Mouse (Mus musculus) hindbrain, postnatal 0 days (tissue): Measurements from ENCODE around the gene Supt5. TPM values are rescaled to one million over a fixed set of nuclear protein-coding genes. Genes with fewer than 3 reads are reported as not detected.
A peak's percentile ranks its signal among the peaks of the same experiment; 100 is the strongest.

Experiments
- ATAC-seq: fragments of 200-750 bp; cut with Nextera tagmentation; 2 replicates; pipeline ENCODE4 v1.8.0; 2017; ENCODE audit warnings: mild to moderate bottlenecking, moderate TSS enrichment, moderate library complexity
- DNase-seq: peaks from one replicate; pipeline ENCODE4 v3.0.0-alpha.2; 2015; ENCODE audit warnings: low spot score
- H3K27ac ChIP-seq: fragments of 300-500 bp; sonication (generic); 2 replicates; pipeline ENCODE4 v1.5.1; 2014; ENCODE audit warnings: mild to moderate bottlenecking
- H3K27me3 ChIP-seq: fragments of 300-500 bp; sonication (generic); 2 replicates; pipeline ENCODE4 v1.6.1; 2014; ENCODE audit warnings: low read length, mixed read lengths; ENCODE audit not compliant: insufficient read depth
- H3K36me3 ChIP-seq: fragments of 300-500 bp; sonication (generic); 2 replicates; pipeline ENCODE4 v1.6.1; 2014; ENCODE audit warnings: low read length, mixed read lengths; ENCODE audit not compliant: insufficient read depth
- H3K4me1 ChIP-seq: fragments of 300-500 bp; sonication (generic); 2 replicates; pipeline ENCODE4 v1.6.1; 2014; ENCODE audit warnings: antibody characterized with exemption, low read length, mixed read lengths; ENCODE audit not compliant: insufficient read depth
- H3K4me2 ChIP-seq: fragments of 300-500 bp; sonication (generic); 2 replicates; pipeline ENCODE4 v1.6.1; 2014; ENCODE audit warnings: low read depth, mild to moderate bottlenecking, low read length, moderate library complexity, mixed read lengths
- H3K4me3 ChIP-seq: fragments of 300-500 bp; sonication (generic); 2 replicates; pipeline ENCODE4 v1.5.1; 2014; ENCODE audit warnings: low read length
- H3K9ac ChIP-seq: fragments of 300-500 bp; sonication (generic); replicated peaks from 2 replicates; pipeline ENCODE4 v1.6.1; 2014; ENCODE audit warnings: mild to moderate bottlenecking, low read length, moderate library complexity, mixed read lengths
- H3K9me3 ChIP-seq: fragments of 300-500 bp; sonication (generic); 2 replicates; pipeline ENCODE4 v1.6.1; 2016; ENCODE audit warnings: low read length, mixed read lengths
- CTCF ChIP-seq: IDR thresholded peaks from 2 replicates; pipeline ENCODE4 v1.5.1; 2016; ENCODE audit warnings: antibody characterized with exemption, control low read depth, low read depth
- WGBS: fragments of 180-500 bp; shearing (Covaris S2); extraction: QIAGEN DNeasy Blood & Tissue Kit; methylation state at CpG from one replicate; pipeline ENCODE4 v1.1.7; 2014; 5-methylcytosine and 5-hydroxymethylcytosine counted together
- polyA plus RNA-seq: library from polyadenylated mRNA; unstranded; fragments of >200 nt; fragmentation: Nextera tagmentation; extraction: Ambion mirVana; gene quantifications from 2 replicates; pipeline ENCODE4 v1.2.1, GENCODE M21; 2015
- total RNA-seq: library from RNA; depleted of rRNA; stranded (reverse); fragments of >200 nt; gene quantifications from 2 replicates; pipeline ENCODE4 v1.2.3, GENCODE M21; 2014

Supt5 gene
- total and polyA plus RNA-seq, 2 experiments from 2014 or later: 76.5 to 104 TPM

DNA sequence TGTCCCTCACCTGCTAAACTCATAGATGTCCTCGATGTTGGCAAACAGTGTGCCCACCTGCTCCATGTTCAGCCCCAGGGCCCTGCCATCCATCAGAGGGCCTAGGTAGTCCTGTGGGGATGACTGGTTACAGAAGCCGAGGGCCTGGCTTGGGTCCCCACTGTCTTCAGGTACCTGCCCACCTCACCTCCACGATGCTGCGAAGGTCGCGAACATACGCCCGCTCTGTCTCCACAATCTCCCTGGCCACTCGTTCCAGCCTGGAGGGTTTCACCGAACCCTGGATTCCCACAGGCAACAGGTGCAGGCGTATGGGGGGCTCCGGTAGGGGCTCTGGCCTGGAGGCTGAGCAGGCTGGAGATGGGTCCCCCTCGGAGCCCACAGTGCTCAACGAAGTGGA, 31.5 kb upstream of the Supt5 start:
- WGBS: 87% methylated on average over 14 of the region's 14 CpGs
- no peak overlapping the region; the same call in 1 of the 2 replicates for H3K4me2 ChIP-seq

DNA sequence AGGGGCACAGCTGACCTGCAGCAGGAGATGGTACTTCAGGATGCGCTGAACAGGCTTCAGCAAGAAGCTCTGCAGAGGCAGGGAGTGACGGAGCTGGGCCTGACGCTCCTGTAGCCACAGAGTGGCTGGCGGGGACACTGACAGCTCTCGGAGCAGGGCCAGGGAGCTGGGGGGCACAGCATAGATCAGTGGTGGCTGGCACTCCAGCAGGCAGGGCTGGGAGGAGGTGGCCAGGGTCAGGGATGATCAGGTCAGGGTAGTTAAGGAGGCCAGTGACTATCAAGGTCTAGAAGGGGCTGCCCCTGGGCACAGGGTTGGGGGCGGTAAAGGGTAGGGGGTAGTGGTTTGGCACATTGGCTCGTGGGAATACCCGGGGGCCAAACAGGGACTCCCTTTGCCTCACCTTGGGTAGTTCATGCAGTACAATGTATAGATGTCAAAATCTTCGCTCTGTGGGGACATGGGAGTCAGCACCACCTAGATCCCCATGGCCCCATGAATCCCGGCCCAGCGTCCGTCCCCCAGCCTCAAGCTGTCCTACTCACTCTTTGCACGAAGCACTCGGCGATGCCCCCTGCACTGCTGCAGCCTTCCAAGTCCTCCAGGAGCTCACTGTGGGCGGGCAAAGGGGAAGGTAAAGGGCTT, 29.9 kb upstream of the Supt5 start:
- DNase-seq: no peak
- no peak for TF ChIP-seq CTCF
- Histone ChIP-seq H3K27ac (no peak overlapping the region), H3K9ac (no peak overlapping the region), H3K4me3 (no peak overlapping the region), H3K36me3 (no peaks in the 10 kb centered on the region), H3K4me2 (no peak overlapping the region), H3K9me3 (no peaks in the 10 kb centered on the region), H3K4me1 (peaks cover 7% of the 10 kb centered on the region; the same call in 1 of the 2 replicates), H3K27me3 (no peaks in the 10 kb centered on the region)
- no peak for ATAC-seq
- WGBS: 87% methylated on average over 16 of the region's 16 CpGs

More for the DNA sequence above, 31.5 kb upstream of the Supt5 start:
- H3K4me1 ChIP-seq: peaks cover 7% of the 10 kb centered on the region; the same call in 1 of the 2 replicates
- no peaks in the 10 kb centered on the region for H3K36me3 ChIP-seq
- H3K27ac ChIP-seq: no peak overlapping the region
- ATAC-seq (no peak), DNase-seq (no peak)
- H3K27me3 ChIP-seq: no peaks in the 10 kb centered on the region
- no peak for TF ChIP-seq CTCF
- H3K4me3 ChIP-seq: no peak overlapping the region
- no peaks in the 10 kb centered on the region for H3K9me3 ChIP-seq
- no peak overlapping the region; the same call in 1 of the 2 replicates for H3K9ac ChIP-seq

- DNase-seq: peak; percentile 49
- no peak for ATAC-seq
- Histone ChIP-seq H3K27me3 (no peaks in the 10 kb centered on the region), H3K36me3 (no peaks in the 10 kb centered on the region), H3K4me2 (no peak overlapping the region), H3K4me1 (peaks cover 7% of the 10 kb centered on the region; the same call in 1 of the 2 replicates), H3K27ac (no peak overlapping the region), H3K9me3 (no peaks in the 10 kb centered on the region), H3K9ac (no peak overlapping the region), H3K4me3 (no peak overlapping the region)
- no peak for TF ChIP-seq CTCF
- 71% methylated on average over 16 of the region's 16 CpGs for WGBS
These were observed 29.2 kb upstream of the Supt5 start for GRCm38 (mm10) chr7:28367663-28368275.

- H3K4me2 ChIP-seq: no peak overlapping the region
- H3K9ac ChIP-seq: no peak overlapping the region
- TF ChIP-seq CTCF: no peak
- 84% methylated on average over 15 of the region's 16 CpGs for WGBS
- H3K27ac ChIP-seq: no peak overlapping the region
- no peak for DNase-seq
- no peaks in the 10 kb centered on the region for H3K4me1 ChIP-seq
- H3K27me3 ChIP-seq: no peaks in the 10 kb centered on the region
- no peak overlapping the region for H3K4me3 ChIP-seq
- H3K36me3 ChIP-seq: no peaks in the 10 kb centered on the region
- ATAC-seq: no peak
- no peaks in the 10 kb centered on the region for H3K9me3 ChIP-seq
These were observed 24.0 kb upstream of the Supt5 start for GRCm38 (mm10) chr7:28362441-28363060.

- Histone ChIP-seq H3K9ac (no peak overlapping the region), H3K4me1 (no peaks in the 10 kb centered on the region), H3K4me3 (no peak overlapping the region), H3K9me3 (no peaks in the 10 kb centered on the region), H3K27me3 (no peaks in the 10 kb centered on the region), H3K27ac (no peak overlapping the region), H3K36me3 (no peaks in the 10 kb centered on the region), H3K4me2 (no peak overlapping the region)
- no peak for DNase-seq
- no peak for ATAC-seq
- TF ChIP-seq CTCF: no peak
- 93% methylated on average over 20 of the region's 20 CpGs for whole genome bisulfite sequencing
These were observed 23.2 kb upstream of the Supt5 start for GRCm38 (mm10) chr7:28361647-28362341.

- no peaks in the 10 kb centered on the region for H3K36me3 ChIP-seq
- no peak for ATAC-seq
- 93% methylated on average over 6 of the region's 6 CpGs for WGBS
- no peaks in the 10 kb centered on the region for H3K27me3 ChIP-seq
- TF ChIP-seq CTCF: no peak
- no peaks in the 10 kb centered on the region for H3K9me3 ChIP-seq
- no peaks in the 10 kb centered on the region for H3K4me1 ChIP-seq
- no peak for DNase-seq
- H3K4me3 ChIP-seq: no peak overlapping the region
- H3K4me2 ChIP-seq: no peak overlapping the region
- H3K27ac ChIP-seq: no peak overlapping the region
- H3K9ac ChIP-seq: no peak overlapping the region
These were observed 21.7 kb upstream of the Supt5 start for GRCm38 (mm10) chr7:28360291-28360690.
